Mouse (Mus musculus): ENCODE results near the gene 9130409I23Rik. TPM values are rescaled to one million over a fixed set of nuclear protein-coding genes. Genes with fewer than 3 reads are reported as not detected.
"Not testable (repeated sequence)": the region's sequence is repeated elsewhere in the genome, so short reads cannot be mapped to it uniquely, and the experiment has no call there.

9130409I23Rik gene
- polyA plus RNA-seq, 1 experiment from 2014 or later = not detected

- Histone ChIP-seq H3K9me3 (ENCODE audit: low read length) (no peaks in the 10 kb centered on the region), H3K36me3 (ENCODE audit: insufficient read depth, low read length) (no peaks in the 10 kb centered on the region), H3K9ac (replicated peaks; ENCODE audit: low read length) (no peak overlapping the region), H3K4me2 (replicated peaks; ENCODE audit: low read depth, low read length) (no peak overlapping the region), H3K4me1 (ENCODE audit: insufficient read depth, low read length) (peaks cover 15% of the 10 kb centered on the region), H3K27me3 (ENCODE audit: insufficient read depth, low read length) (no peaks in the 10 kb centered on the region), H3K4me3 (ENCODE audit: low read length) (no peak overlapping the region), H3K27ac (ENCODE audit: low read length) (no peak overlapping the region)
- 47% methylated on average over 7 of the region's 7 CpGs for WGBS
- ATAC-seq (ENCODE audit: low FRiP score, low TSS enrichment) = no peak
These were observed 29.6 kb upstream of the 9130409I23Rik start for GRCm38 (mm10) chr1:181021488-181021865.

GRCm38 (mm10) chr1:181022265-181022664 is 28.8 kb upstream of the 9130409I23Rik start:
- WGBS = 11% methylated on average over 1 of the region's 1 CpGs
- H3K9me3 ChIP-seq (ENCODE audit: low read length) = no peaks in the 10 kb centered on the region
- H3K36me3 ChIP-seq (ENCODE audit: insufficient read depth, low read length) = no peaks in the 10 kb centered on the region
- peaks cover 9% of the 10 kb centered on the region for H3K4me1 ChIP-seq (ENCODE audit: insufficient read depth, low read length)
- no peaks in the 10 kb centered on the region for H3K27me3 ChIP-seq (ENCODE audit: insufficient read depth, low read length)
- ATAC-seq (ENCODE audit: low FRiP score, low TSS enrichment) = peak; percentile 57
- no peak overlapping the region for H3K27ac ChIP-seq (ENCODE audit: low read length)
- no peak overlapping the region for H3K9ac ChIP-seq (replicated peaks; ENCODE audit: low read length)
- H3K4me3 ChIP-seq (ENCODE audit: low read length) = no peak overlapping the region
- no peak overlapping the region for H3K4me2 ChIP-seq (replicated peaks; ENCODE audit: low read depth, low read length)

GRCm38 (mm10) chr1:181035015-181035778 is 15.8 kb upstream of the 9130409I23Rik start:
- H3K4me1 ChIP-seq (ENCODE audit: insufficient read depth, low read length); H3K27me3 ChIP-seq (ENCODE audit: insufficient read depth, low read length); H3K9me3 ChIP-seq (ENCODE audit: low read length); ATAC-seq (ENCODE audit: low FRiP score, low TSS enrichment); H3K27ac ChIP-seq (ENCODE audit: low read length); H3K4me2 ChIP-seq (replicated peaks; ENCODE audit: low read depth, low read length); H3K4me3 ChIP-seq (ENCODE audit: low read length); H3K9ac ChIP-seq (replicated peaks; ENCODE audit: low read length); H3K36me3 ChIP-seq (ENCODE audit: insufficient read depth, low read length): not testable (repeated sequence)
- WGBS = 91% methylated on average over 5 of the region's 5 CpGs

- 58% methylated on average over 4 of the region's 4 CpGs for WGBS
- Histone ChIP-seq H3K27me3 (ENCODE audit: insufficient read depth, low read length) (peaks cover 6% of the 10 kb centered on the region; the same call in 1 of the 2 replicates), H3K9ac (replicated peaks; ENCODE audit: low read length) (no peak overlapping the region), H3K4me2 (replicated peaks; ENCODE audit: low read depth, low read length) (no peak overlapping the region), H3K4me1 (ENCODE audit: insufficient read depth, low read length) (no peaks in the 10 kb centered on the region), H3K27ac (ENCODE audit: low read length) (no peak overlapping the region), H3K4me3 (ENCODE audit: low read length) (no peak overlapping the region), H3K9me3 (ENCODE audit: low read length) (no peaks in the 10 kb centered on the region), H3K36me3 (ENCODE audit: insufficient read depth, low read length) (no peaks in the 10 kb centered on the region)
- ATAC-seq (ENCODE audit: low FRiP score, low TSS enrichment) = no peak
These were observed 13.4 kb upstream of the 9130409I23Rik start for GRCm38 (mm10) chr1:181037623-181038022.

- H3K27me3 ChIP-seq (ENCODE audit: insufficient read depth, low read length) = peaks cover 6% of the 10 kb centered on the region; the same call in 1 of the 2 replicates
- no peak overlapping the region for H3K9ac ChIP-seq (replicated peaks; ENCODE audit: low read length)
These were observed 11.4 kb upstream of the 9130409I23Rik start for GRCm38 (mm10) chr1:181039652-181040051.

GRCm38 (mm10) chr1:181047520-181047919 is 3.5 kb upstream of the 9130409I23Rik start:
- no peak for ATAC-seq (ENCODE audit: low FRiP score, low TSS enrichment)
- no peaks in the 10 kb centered on the region for H3K36me3 ChIP-seq (ENCODE audit: insufficient read depth, low read length)
- H3K27ac ChIP-seq (ENCODE audit: low read length) = no peak overlapping the region
- 59% methylated on average over 1 of the region's 1 CpGs for WGBS
- H3K4me2 ChIP-seq (replicated peaks; ENCODE audit: low read depth, low read length) = no peak overlapping the region
- H3K9me3 ChIP-seq (ENCODE audit: low read length) = no peaks in the 10 kb centered on the region
- no peaks in the 10 kb centered on the region for H3K27me3 ChIP-seq (ENCODE audit: insufficient read depth, low read length)
- no peak overlapping the region for H3K9ac ChIP-seq (replicated peaks; ENCODE audit: low read length)
- H3K4me1 ChIP-seq (ENCODE audit: insufficient read depth, low read length) = no peaks in the 10 kb centered on the region
- no peak overlapping the region for H3K4me3 ChIP-seq (ENCODE audit: low read length)

More at GRCm38 (mm10) chr1:181039652-181040051, 11.4 kb upstream of the 9130409I23Rik start:
- WGBS = 7% methylated on average over 4 of the region's 4 CpGs
- Histone ChIP-seq H3K4me2 (replicated peaks; ENCODE audit: low read depth, low read length) (no peak overlapping the region), H3K4me1 (ENCODE audit: insufficient read depth, low read length) (no peaks in the 10 kb centered on the region), H3K27ac (ENCODE audit: low read length) (no peak overlapping the region), H3K4me3 (ENCODE audit: low read length) (no peak overlapping the region), H3K36me3 (ENCODE audit: insufficient read depth, low read length) (no peaks in the 10 kb centered on the region), H3K9me3 (ENCODE audit: low read length) (no peaks in the 10 kb centered on the region)
- no peak for ATAC-seq (ENCODE audit: low FRiP score, low TSS enrichment)

- Histone ChIP-seq H3K27me3 (ENCODE audit: insufficient read depth, low read length) (no peaks in the 10 kb centered on the region), H3K9ac (replicated peaks; ENCODE audit: low read length) (no peak overlapping the region), H3K27ac (ENCODE audit: low read length) (no peak overlapping the region), H3K4me3 (ENCODE audit: low read length) (no peak overlapping the region), H3K4me1 (ENCODE audit: insufficient read depth, low read length) (no peaks in the 10 kb centered on the region), H3K4me2 (replicated peaks; ENCODE audit: low read depth, low read length) (no peak overlapping the region), H3K9me3 (ENCODE audit: low read length) (no peaks in the 10 kb centered on the region), H3K36me3 (ENCODE audit: insufficient read depth, low read length) (no peaks in the 10 kb centered on the region)
- no peak for ATAC-seq (ENCODE audit: low FRiP score, low TSS enrichment)
These were observed 1.7 kb upstream of the 9130409I23Rik start for GRCm38 (mm10) chr1:181049328-181049842.

- Histone ChIP-seq H3K4me2 (replicated peaks; ENCODE audit: low read depth, low read length) (no peak overlapping the region), H3K9me3 (ENCODE audit: low read length) (no peaks in the 10 kb centered on the region), H3K4me3 (ENCODE audit: low read length) (no peak overlapping the region), H3K27ac (ENCODE audit: low read length) (no peak overlapping the region), H3K9ac (replicated peaks; ENCODE audit: low read length) (no peak overlapping the region), H3K36me3 (ENCODE audit: insufficient read depth, low read length) (no peaks in the 10 kb centered on the region), H3K4me1 (ENCODE audit: insufficient read depth, low read length) (no peaks in the 10 kb centered on the region), H3K27me3 (ENCODE audit: insufficient read depth, low read length) (no peaks in the 10 kb centered on the region)
- 81% methylated on average over 4 of the region's 4 CpGs for WGBS
- ATAC-seq (ENCODE audit: low FRiP score, low TSS enrichment) = no peak
These were observed 1.9 kb downstream of the 9130409I23Rik start for GRCm38 (mm10) chr1:181052898-181053297.

GRCm38 (mm10) chr1:181061784-181062485 is 10.9 kb downstream of the 9130409I23Rik start:
- no peak overlapping the region for H3K9ac ChIP-seq (replicated peaks; ENCODE audit: low read length)
- 58% methylated on average over 3 of the region's 3 CpGs for WGBS
- ATAC-seq (ENCODE audit: low FRiP score, low TSS enrichment) = no peak
- no peak overlapping the region for H3K4me3 ChIP-seq (ENCODE audit: low read length)
- H3K9me3 ChIP-seq (ENCODE audit: low read length) = 0 out of 2 replicates have a peak, but pooled peaks cover 4% of the 10 kb centered on the region
- no peaks in the 10 kb centered on the region for H3K36me3 ChIP-seq (ENCODE audit: insufficient read depth, low read length)
- no peak overlapping the region for H3K4me2 ChIP-seq (replicated peaks; ENCODE audit: low read depth, low read length)
- no peaks in the 10 kb centered on the region for H3K27me3 ChIP-seq (ENCODE audit: insufficient read depth, low read length)
- H3K4me1 ChIP-seq (ENCODE audit: insufficient read depth, low read length) = no peaks in the 10 kb centered on the region
- H3K27ac ChIP-seq (ENCODE audit: low read length) = no peak overlapping the region

GRCm38 (mm10) chr1:181063991-181064390 is 13.0 kb downstream of the 9130409I23Rik start:
- Histone ChIP-seq H3K9ac (replicated peaks; ENCODE audit: low read length) (no peak overlapping the region), H3K4me2 (replicated peaks; ENCODE audit: low read depth, low read length) (no peak overlapping the region), H3K4me3 (ENCODE audit: low read length) (no peak overlapping the region), H3K27ac (ENCODE audit: low read length) (no peak overlapping the region), H3K9me3 (ENCODE audit: low read length) (0 out of 2 replicates have a peak, but pooled peaks cover 4% of the 10 kb centered on the region), H3K4me1 (ENCODE audit: insufficient read depth, low read length) (no peaks in the 10 kb centered on the region), H3K36me3 (ENCODE audit: insufficient read depth, low read length) (no peaks in the 10 kb centered on the region), H3K27me3 (ENCODE audit: insufficient read depth, low read length) (no peaks in the 10 kb centered on the region)
- 65% methylated on average over 2 of the region's 2 CpGs for WGBS
- ATAC-seq (ENCODE audit: low FRiP score, low TSS enrichment) = no peak
